ENCODE assay signal across 9 mouse cellular contexts in the genomic region with DNA sequence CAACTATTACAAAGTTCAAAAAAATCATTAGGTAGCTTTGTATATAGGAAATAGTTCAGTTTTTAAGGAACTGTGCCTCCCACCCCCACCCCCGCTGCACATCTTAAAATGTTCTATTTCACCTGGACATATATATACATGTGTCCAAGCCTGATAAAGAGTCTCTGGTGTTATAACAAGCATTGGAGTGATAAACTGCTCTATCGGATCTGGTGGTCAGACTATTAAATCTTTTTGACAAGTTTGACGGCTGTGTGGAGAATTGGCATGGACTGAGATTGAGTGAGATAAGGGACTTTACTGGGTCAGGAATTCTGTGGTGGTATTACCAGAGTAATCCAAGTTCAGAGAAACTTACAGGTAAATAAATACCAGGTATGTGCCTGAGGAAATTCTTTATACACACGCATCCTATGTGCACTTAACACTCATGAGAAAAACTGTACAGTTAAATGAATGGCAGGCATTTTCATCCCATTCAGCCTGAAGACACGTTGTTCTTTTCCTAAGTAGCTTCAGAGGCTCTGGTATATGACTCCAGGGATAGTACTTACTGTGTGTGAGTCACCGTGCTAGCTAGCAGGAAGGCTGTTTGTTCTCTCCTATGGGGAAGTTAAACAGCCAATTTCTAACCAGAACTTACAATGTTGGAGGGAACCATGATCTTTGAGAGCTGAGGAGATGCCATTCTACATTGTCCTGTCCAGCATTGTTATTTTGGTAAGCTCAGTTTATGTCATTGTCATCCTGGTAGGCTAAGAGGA. TPM values are rescaled to one million over a fixed set of nuclear protein-coding genes. Genes with fewer than 3 reads are reported as not detected.
DNase-seq lines count a peak whose midpoint lies in the region; ATAC-seq lines count a peak whose summit lies in the region.
"Had no signal": no experiment of that assay in that cellular context is flagged by ENCODE, and none has a peak within 500 bp of the region (broad histone marks: within the 10 kb centered on the region; RNA-seq: fewer than 3 reads in every experiment).

No protein-coding gene starts in this region.

- H3K36me3 ChIP-seq in lung, embryonic 16.5 days (ENCODE audit: control insufficient read depth, insufficient read depth, low read length), result no peaks in the 10 kb centered on the region
- H3K36me3 ChIP-seq in embryonic facial prominence, embryonic 14.5 days (ENCODE audit: control insufficient read depth, insufficient read depth, low read length), result no peaks in the 10 kb centered on the region
- H3K36me3 ChIP-seq in limb, embryonic 12.5 days, result no peaks in the 10 kb centered on the region
- no peaks in the 10 kb centered on the region for H3K36me3 ChIP-seq in neural tube, embryonic 15.5 days

- H3K27me3 ChIP-seq in lung, embryonic 16.5 days (ENCODE audit: control insufficient read depth, insufficient read depth, low read depth, low read length), result no peaks in the 10 kb centered on the region
- no peaks in the 10 kb centered on the region for H3K27me3 ChIP-seq in embryonic facial prominence, embryonic 14.5 days (replicated peaks; ENCODE audit: control insufficient read depth, insufficient read depth, low read length)
- no peaks in the 10 kb centered on the region for H3K27me3 ChIP-seq in limb, embryonic 12.5 days
- no peaks in the 10 kb centered on the region for H3K27me3 ChIP-seq in neural tube, embryonic 15.5 days (replicated peaks)

- peaks cover 21% of the 10 kb centered on the region for H3K4me1 ChIP-seq in lung, embryonic 16.5 days (replicated peaks; ENCODE audit: control insufficient read depth, insufficient read depth, low read length)
- peaks cover 14% of the 10 kb centered on the region for H3K4me1 ChIP-seq in embryonic facial prominence, embryonic 14.5 days (ENCODE audit: control insufficient read depth, insufficient read depth, low read length)
- H3K4me1 ChIP-seq in limb, embryonic 12.5 days (replicated peaks), result peaks cover 19% of the 10 kb centered on the region
- peaks cover 22% of the 10 kb centered on the region for H3K4me1 ChIP-seq in neural tube, embryonic 15.5 days

- H3K4me2 ChIP-seq in lung, embryonic 16.5 days (ENCODE audit: low read depth, low read length), result peak overlapping the region; percentile 76
- peak overlapping the region; percentile 73 for H3K4me2 ChIP-seq in embryonic facial prominence, embryonic 14.5 days (ENCODE audit: low read depth, low read length)
- peak overlapping the region; percentile 81 for H3K4me2 ChIP-seq in limb, embryonic 12.5 days
- peak overlapping the region; percentile 67 for H3K4me2 ChIP-seq in neural tube, embryonic 15.5 days

- peak overlapping the region; percentile 99 for H3K9ac ChIP-seq in lung, embryonic 16.5 days (ENCODE audit: low read length)
- peak overlapping the region; percentile 95 for H3K9ac ChIP-seq in embryonic facial prominence, embryonic 14.5 days (ENCODE audit: low read depth, low read length)
- H3K9ac ChIP-seq in limb, embryonic 12.5 days (replicated peaks), result peak overlapping the region; percentile 93
- H3K9ac ChIP-seq in neural tube, embryonic 15.5 days (replicated peaks), result peak overlapping the region; percentile 98; the same call in 1 of the 2 replicates

- intact Hi-C loops in left cerebral cortex, postnatal 36 days (cut with DNase I), result loop anchor here (5.0 kb wide), 1 partner anchor 44 kb away; a partner anchor contains a TSS

- no peak for DNase-seq in lung, adult 18-20 months
- DNase-seq in embryonic facial prominence, embryonic 14.5 days (ENCODE audit: low spot score), result peak; percentile 7
- DNase-seq in right cerebral cortex, postnatal 25 days, result no peak
- no peak for DNase-seq in cerebellum, adult 9-11 months
- no peak for DNase-seq in left cerebral cortex, postnatal 36 days (ENCODE audit: low spot score in 2 of 2)

- H3K27ac ChIP-seq in lung, embryonic 16.5 days (ENCODE audit: low read length), result no peak overlapping the region
- H3K27ac ChIP-seq in embryonic facial prominence, embryonic 14.5 days (replicated peaks; ENCODE audit: low read depth, low read length), result no peak overlapping the region
- H3K27ac ChIP-seq in limb, embryonic 12.5 days, result no peak overlapping the region
- H3K27ac ChIP-seq in neural tube, embryonic 15.5 days (replicated peaks), result no peak overlapping the region

- H3K4me3 ChIP-seq in lung, embryonic 16.5 days (ENCODE audit: low read length), result peak overlapping the region; percentile 94
- H3K4me3 ChIP-seq in embryonic facial prominence, embryonic 14.5 days (ENCODE audit: low read depth, low read length), result peak overlapping the region; percentile 99
- H3K4me3 ChIP-seq in limb, embryonic 12.5 days (replicated peaks), result peak overlapping the region; percentile 99
- H3K4me3 ChIP-seq in neural tube, embryonic 15.5 days (replicated peaks), result peak overlapping the region; percentile 100

- H3K9me3 ChIP-seq in lung, embryonic 16.5 days (ENCODE audit: control insufficient read depth, low read length), result no peaks in the 10 kb centered on the region
- H3K9me3 ChIP-seq in embryonic facial prominence, embryonic 14.5 days (ENCODE audit: control insufficient read depth, low read length), result no peaks in the 10 kb centered on the region
- H3K9me3 ChIP-seq in limb, embryonic 12.5 days, result no peaks in the 10 kb centered on the region
- no peaks in the 10 kb centered on the region for H3K9me3 ChIP-seq in neural tube, embryonic 15.5 days (replicated peaks)

- ATAC-seq in lung, embryonic 16.5 days (ENCODE audit: low read depth), result no peak
- ATAC-seq in embryonic facial prominence, embryonic 14.5 days (ENCODE audit: low read depth), result no peak
- ATAC-seq in limb, embryonic 12.5 days (ENCODE audit: insufficient number of reproducible peaks, insufficient read depth, low FRiP score, low TSS enrichment, low read depth), result no peak
- ATAC-seq in neural tube, embryonic 15.5 days (ENCODE audit: low FRiP score), result no peak

- WGBS in lung, embryonic 16.5 days, result 31% methylated on average over 6 of the region's 6 CpGs
- 50% methylated on average over 6 of the region's 6 CpGs for whole genome bisulfite sequencing in embryonic facial prominence, embryonic 14.5 days
- 52% methylated on average over 6 of the region's 6 CpGs for WGBS in limb, embryonic 12.5 days
- 56% methylated on average over 6 of the region's 6 CpGs for WGBS in neural tube, embryonic 15.5 days

RNA-seq across cellular contexts. Expression of a gene that starts 1.4 kb away (rescaled TPM):
- 28.6 and 31.0 TPM in 2 replicates for polyA plus RNA-seq in lung, embryonic 16.5 days (2015; fragmentation: Nextera tagmentation; extraction: Ambion mirVana)
- 52.6 and 54.5 TPM in 2 replicates for polyA plus RNA-seq in embryonic facial prominence, embryonic 14.5 days (2014; fragmentation: Nextera tagmentation; extraction: Ambion mirVana)
- 58.4 and 58.8 TPM in 2 replicates for polyA plus RNA-seq in limb, embryonic 12.5 days (2016; fragmentation: Nextera tagmentation; extraction: Ambion mirVana)
- polyA plus RNA-seq in neural tube, embryonic 15.5 days (2015; fragmentation: Nextera tagmentation; extraction: Ambion mirVana), result 63.2 and 66.8 TPM in 2 replicates
- total RNA-seq in left cerebral cortex, postnatal 36 days (2021), result 10 to 100 TPM; 97.4 to 99.5 TPM

RNA-seq across cellular contexts. Expression of a gene that starts 44.3 kb away (rescaled TPM):
- polyA plus RNA-seq in lung, embryonic 16.5 days (2015; fragmentation: Nextera tagmentation; extraction: Ambion mirVana), result 65.5 and 68.4 TPM in 2 replicates
- polyA plus RNA-seq in embryonic facial prominence, embryonic 14.5 days (2014; fragmentation: Nextera tagmentation; extraction: Ambion mirVana), result 73.4 and 81.0 TPM in 2 replicates
- polyA plus RNA-seq in limb, embryonic 12.5 days (2016; fragmentation: Nextera tagmentation; extraction: Ambion mirVana), result 78.4 and 85.1 TPM in 2 replicates
- 56.6 and 61.6 TPM in 2 replicates for polyA plus RNA-seq in neural tube, embryonic 15.5 days (2015; fragmentation: Nextera tagmentation; extraction: Ambion mirVana)
- total RNA-seq in left cerebral cortex, postnatal 36 days (2021), result 10 to 100 TPM; 13.6 to 14.8 TPM

RNA-seq across cellular contexts. Expression of a gene that starts 51.7 kb away (rescaled TPM):
- 0.06 TPM in 1 of 2 replicates, not detected in the other for polyA plus RNA-seq in lung, embryonic 16.5 days (2015; fragmentation: Nextera tagmentation; extraction: Ambion mirVana)
- polyA plus RNA-seq in embryonic facial prominence, embryonic 14.5 days (2014; fragmentation: Nextera tagmentation; extraction: Ambion mirVana), result 0.08 TPM in 1 of 2 replicates, not detected in the other
- polyA plus RNA-seq in limb, embryonic 12.5 days (2016; fragmentation: Nextera tagmentation; extraction: Ambion mirVana), result 0.10 TPM in 1 of 2 replicates, not detected in the other
- not detected in 2 replicates for polyA plus RNA-seq in neural tube, embryonic 15.5 days (2015; fragmentation: Nextera tagmentation; extraction: Ambion mirVana)
- under 1 TPM in 1 of 2 experiments, not detected in 1; 0.22 TPM for total RNA-seq in left cerebral cortex, postnatal 36 days (2021)
- total RNA-seq: common myeloid progenitor, adult 5-6 weeks had no signal
